Mouse (Mus musculus) embryonic stem cell, embryonic (primary cell): Measurements from ENCODE around the gene Gm9944.

Experiments
- CTCF ChIA-PET, 4 experiments: fragments of 300-600 bp in 2 of 4; fragments of 350-600 bp in 2 of 4; sonication (Branson Sonifier 250); formaldehyde crosslinking; loops; one replicate each; lab custom pipeline; 2022; ENCODE audit warnings: inconsistent platforms in 2 of 4; lab: Charles Lee
- POLR2A ChIA-PET, 4 experiments: fragments of 300-600 bp in 2 of 4; fragments of 350-600 bp in 2 of 4; sonication (Branson Sonifier 250); formaldehyde crosslinking; loops; one replicate each; lab custom pipeline; 2022; ENCODE audit warnings: antibody characterized with exemption in 4 of 4, inconsistent platforms in 1 of 4; lab: Charles Lee

Gene Gm9944

GRCm38 (mm10) chr4:144453217-144453616 is at the start of gene Gm9944:
Gene Gm9944, minus strand, starts transcription at chr4:144453317.
- POLR2A ChIA-PET = no interaction called here

DNA sequence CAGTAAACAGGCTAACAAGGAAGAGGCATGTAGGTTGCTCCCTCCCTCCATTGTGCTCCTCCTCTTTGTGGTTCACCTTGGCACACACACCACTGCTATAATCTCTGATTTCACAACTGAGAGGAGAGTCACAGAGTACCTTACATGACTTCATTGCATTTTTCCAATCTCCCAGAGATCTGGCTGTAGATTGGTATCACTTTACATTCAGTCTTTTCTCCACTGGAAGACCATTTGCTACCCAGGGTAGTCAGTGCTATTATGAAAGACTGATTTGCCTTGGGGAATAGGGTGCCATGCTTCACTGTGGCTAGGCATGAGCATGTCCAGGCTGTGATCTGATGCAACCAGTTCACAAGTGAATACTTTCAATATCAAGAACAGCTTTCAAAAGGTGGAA is 40.2 kb upstream of the Gm9944 start:
- POLR2A ChIA-PET = no interaction called here
- CTCF ChIA-PET = no interaction called here

More at GRCm38 (mm10) chr4:144453217-144453616, at the start of gene Gm9944:
- CTCF ChIA-PET = no interaction called here

DNA sequence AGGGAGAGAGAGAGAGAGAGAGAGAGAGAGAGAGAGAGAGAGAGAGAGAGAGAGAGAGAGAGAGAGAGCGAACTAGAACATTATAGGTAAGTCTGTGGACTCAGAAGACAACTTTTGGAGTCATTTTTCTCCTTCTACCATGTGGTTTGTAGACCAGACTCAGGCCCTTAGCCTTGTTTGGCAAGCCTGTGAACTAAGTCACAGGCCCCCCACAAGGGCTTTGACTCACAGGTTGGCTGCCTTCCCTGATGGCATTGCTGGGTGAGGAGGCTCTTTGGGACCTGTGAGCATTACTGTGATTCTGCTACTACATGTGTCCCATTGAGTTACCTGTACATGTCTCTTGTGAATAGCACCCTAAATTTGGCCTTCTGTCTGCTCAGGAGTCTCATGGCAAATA is 15.0 kb upstream of the Gm9944 start:
- POLR2A ChIA-PET = no interaction called here
- CTCF ChIA-PET = no interaction called here

DNA sequence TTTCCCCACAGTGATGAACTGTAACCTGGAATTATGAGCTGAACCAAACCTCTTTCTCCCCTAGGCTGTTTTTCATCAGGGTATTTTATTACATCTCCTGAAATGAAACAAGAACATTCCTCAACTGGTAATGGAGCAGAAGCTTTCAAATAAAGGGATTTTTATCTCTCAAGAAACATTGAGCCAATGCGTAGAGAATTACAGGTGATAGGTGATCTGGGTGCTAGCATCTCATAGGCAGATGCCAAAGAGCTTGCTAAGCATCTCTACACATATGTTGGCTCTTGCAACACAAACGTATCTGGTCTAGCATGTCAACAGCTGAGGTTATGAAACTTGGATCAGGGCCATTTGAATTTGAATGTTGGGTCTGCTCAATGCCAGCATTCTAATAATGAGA is 12.1 kb upstream of the Gm9944 start:
- ChIA-PET CTCF (interaction anchor here in 1 of 4 experiments (1.1 kb wide), 1 partner anchor 41 kb away, joined by 4 read pairs; no protein-coding TSS in a partner anchor), POLR2A (no interaction called here)

DNA sequence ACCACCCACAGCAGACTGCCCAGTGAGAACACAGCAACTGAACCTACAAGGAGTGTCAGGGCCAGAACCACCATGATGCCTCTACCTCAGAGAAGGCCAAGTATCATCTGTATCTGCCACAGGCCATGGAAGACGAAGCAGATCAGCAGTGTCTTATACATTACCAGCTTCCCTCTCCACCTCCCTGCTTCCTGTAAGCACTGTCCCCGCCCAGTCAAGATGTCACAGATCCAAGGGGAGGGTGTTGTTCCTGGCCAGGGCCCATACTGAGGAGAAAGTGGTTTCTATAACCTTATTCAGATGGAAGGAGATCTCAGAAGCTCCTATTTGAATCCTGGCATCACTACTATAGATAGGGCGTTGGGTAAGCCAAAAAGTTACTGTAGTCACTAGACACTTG is 10.5 kb upstream of the Gm9944 start, which contains the start of gene Aadacl3:
TSS of gene Aadacl3 (minus strand) at position 101 of the 400 bp plus-strand sequence.
- POLR2A ChIA-PET = interaction anchor here in 2 of 4 experiments (0.5 to 0.6 kb wide), 3 partner anchors 11 to 1021 kb away, joined by 4 to 7 read pairs (median 4); no protein-coding TSS in a partner anchor
- CTCF ChIA-PET = no interaction called here

DNA sequence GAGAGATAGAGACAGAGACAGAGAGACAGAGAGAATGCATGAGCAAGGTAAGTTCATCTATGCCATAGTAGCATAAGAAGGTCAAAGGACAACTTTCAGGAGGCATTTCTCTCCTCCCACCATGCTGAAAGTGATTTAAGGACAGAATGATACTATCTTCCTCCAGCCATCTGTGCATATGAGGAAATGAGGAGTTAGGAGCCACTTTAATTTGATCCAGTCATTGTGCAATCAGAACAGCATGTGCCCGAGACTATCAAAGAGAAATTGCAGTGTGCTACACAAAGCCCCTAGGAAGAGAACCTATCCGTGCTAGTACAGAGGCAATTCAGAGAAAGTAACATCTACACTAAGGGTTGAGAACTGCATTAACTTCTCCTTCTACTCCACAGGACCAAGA is 4.6 kb downstream of the Gm9944 start:
- POLR2A ChIA-PET = no interaction called here
- CTCF ChIA-PET = no interaction called here

GRCm38 (mm10) chr4:144441582-144441981 is 11.5 kb downstream of the Gm9944 start:
- POLR2A ChIA-PET = interaction anchor here in 1 of 4 experiments (0.5 kb wide), 1 partner anchor 123 kb away, joined by 3 read pairs; no protein-coding TSS in a partner anchor
- CTCF ChIA-PET = no interaction called here

DNA sequence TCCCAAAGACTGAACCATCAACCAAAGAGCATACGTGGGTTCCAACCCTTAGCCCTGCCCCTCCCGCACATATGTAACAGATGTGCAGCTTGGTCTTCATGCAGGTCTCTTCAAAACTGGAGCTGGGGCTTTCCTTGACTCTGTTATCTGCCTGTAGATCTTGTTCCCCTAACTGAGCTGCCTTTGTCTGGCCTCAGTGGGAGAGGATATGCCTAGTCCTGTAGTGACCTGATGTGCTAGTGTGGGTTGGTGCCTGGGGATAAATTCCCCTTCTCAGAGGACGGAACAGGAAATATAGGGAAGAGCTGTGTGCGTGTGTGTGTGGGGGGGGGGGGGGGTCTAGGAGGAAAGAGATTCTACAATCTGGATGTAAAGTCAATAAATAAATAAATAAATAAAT is 12.0 kb downstream of the Gm9944 start:
- CTCF ChIA-PET = no interaction called here

GRCm38 (mm10) chr4:144438672-144439071 is 14.4 kb downstream of the Gm9944 start, which contains the start of gene 1700012P22Rik:
Gene 1700012P22Rik, minus strand, starts transcription at chr4:144438772.
- ChIA-PET CTCF (no interaction called here), POLR2A (interaction anchor here in 1 of 4 experiments (0.6 kb wide), 1 partner anchor 468 kb away, joined by 6 read pairs; no protein-coding TSS in a partner anchor)

More for the DNA sequence above, 12.0 kb downstream of the Gm9944 start:
- POLR2A ChIA-PET = no interaction called here

- ChIA-PET CTCF (no interaction called here), POLR2A (interaction anchor here in 1 of 4 experiments (0.5 kb wide), 1 partner anchor 384 kb away, joined by 3 read pairs; no protein-coding TSS in a partner anchor)
Measured at GRCm38 (mm10) chr4:144433216-144433615, 19.9 kb downstream of the Gm9944 start.

DNA sequence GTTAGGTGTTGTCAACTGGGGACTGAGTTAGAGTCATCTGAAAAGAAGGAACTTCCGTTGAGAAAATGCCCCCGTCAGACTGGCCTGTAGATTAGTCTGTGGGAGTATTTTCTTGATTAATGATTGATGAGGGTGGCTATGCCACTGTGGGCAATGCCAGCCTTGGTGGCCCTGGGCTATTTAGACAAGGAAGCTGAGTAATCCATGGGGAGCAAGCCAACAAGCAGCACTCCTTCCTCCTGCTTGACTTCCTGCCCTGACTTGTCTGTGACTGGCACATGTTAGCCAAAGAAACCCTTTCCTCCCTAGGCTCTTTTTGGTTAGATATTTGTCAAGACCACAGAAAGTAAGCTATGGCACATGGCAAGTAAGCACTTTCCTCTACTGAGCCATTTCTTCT is 22.4 kb downstream of the Gm9944 start:
- ChIA-PET POLR2A (interaction anchor here in 1 of 4 experiments (1.1 kb wide), 1 partner anchor 19 kb away, joined by 3 read pairs; no protein-coding TSS in a partner anchor), CTCF (no interaction called here)

DNA sequence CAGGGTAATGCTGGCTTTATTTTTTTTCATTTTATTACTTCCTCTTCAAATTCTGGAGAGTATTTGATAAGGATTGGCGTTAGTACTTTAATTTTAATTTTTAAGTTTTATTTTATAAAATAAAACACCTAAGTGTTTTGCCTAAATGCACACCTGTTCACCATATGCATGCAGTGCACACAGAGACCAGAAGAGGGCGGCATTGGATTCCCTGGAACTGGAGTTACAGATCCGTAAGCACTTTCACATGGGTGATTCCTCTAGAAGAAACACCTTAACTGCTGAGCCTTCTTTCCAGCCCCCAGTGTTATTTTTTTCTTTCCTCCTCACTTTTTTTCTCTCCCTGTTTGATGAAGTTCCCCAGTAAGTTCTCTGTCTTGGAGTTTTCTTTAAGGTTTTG is 24.2 kb downstream of the Gm9944 start:
- ChIA-PET CTCF (interaction anchor here in 2 of 4 experiments (0.6 to 0.7 kb wide), 2 partner anchors 8 to 1678 kb away, joined by 3 to 5 read pairs; no protein-coding TSS in a partner anchor), POLR2A (no interaction called here)

- ChIA-PET POLR2A (no interaction called here), CTCF (no interaction called here)
Measured at GRCm38 (mm10) chr4:144424590-144424989, 28.5 kb downstream of the Gm9944 start.

GRCm38 (mm10) chr4:144420644-144421043 is 32.5 kb downstream of the Gm9944 start:
- CTCF ChIA-PET = interaction anchor here in 2 of 4 experiments (0.6 to 1.6 kb wide), 2 partner anchors 14 to 15 kb away, joined by 4 read pairs; no protein-coding TSS in a partner anchor
- POLR2A ChIA-PET = interaction anchor here in 1 of 4 experiments (1.0 to 1.3 kb wide), 2 partner anchors 14 to 16 kb away, joined by 3 to 7 read pairs; no protein-coding TSS in a partner anchor

DNA sequence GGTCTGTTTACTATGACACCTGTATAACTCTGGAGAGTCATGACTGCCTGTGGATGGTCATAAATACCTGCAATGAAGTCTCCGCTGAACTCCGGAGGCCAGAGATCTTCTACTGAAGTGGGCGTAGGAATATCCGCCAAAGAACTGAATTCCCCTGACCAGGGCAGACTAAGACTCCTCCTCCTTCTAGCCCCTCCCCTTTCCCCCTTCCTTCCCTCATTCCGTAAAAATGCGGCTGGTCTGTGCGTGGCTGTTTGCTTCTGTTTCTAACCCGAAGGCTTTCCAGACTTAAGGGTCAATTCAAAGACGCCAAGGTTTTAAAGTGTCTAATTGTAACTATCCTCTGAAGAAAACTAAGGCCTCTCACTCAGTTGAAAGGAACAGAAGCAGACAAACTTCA is 44.8 kb downstream of the Gm9944 start, which contains the start of gene Pramef12:
TSS of gene Pramef12 (minus strand) at position 175 of the 400 bp plus-strand sequence.
- POLR2A ChIA-PET = no interaction called here
- CTCF ChIA-PET = no interaction called here

DNA sequence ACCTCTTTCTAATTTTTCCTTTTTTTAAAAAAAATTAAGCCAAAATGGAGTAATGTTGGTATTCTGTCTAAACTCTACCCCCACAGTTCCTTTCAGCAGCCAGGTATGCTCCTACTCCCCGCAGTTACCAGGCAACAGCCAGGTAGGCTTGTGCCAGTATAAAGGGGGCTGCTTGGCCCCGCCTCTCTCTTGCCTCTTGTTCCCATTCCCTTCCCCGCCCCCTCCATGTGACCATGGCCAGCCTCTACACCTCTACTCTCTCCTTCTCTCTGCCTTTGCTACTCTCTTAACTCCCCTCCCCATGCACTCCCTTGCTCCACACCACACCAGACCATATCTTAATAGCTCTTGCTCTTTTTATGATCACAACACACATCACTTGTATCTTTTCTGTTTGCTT is 46.9 kb downstream of the Gm9944 start:
- CTCF ChIA-PET = interaction anchor here in 1 of 4 experiments (0.7 kb wide), 1 partner anchor 14 kb away, joined by 4 read pairs; no protein-coding TSS in a partner anchor
- POLR2A ChIA-PET = interaction anchor here in 1 of 4 experiments (0.7 to 1.3 kb wide), 2 partner anchors 14 to 46 kb away, joined by 3 read pairs; no protein-coding TSS in a partner anchor

GRCm38 (mm10) chr4:144404456-144405086 is 48.5 kb downstream of the Gm9944 start:
- ChIA-PET CTCF (interaction anchor here in 2 of 4 experiments (0.6 to 1.1 kb wide), 3 partner anchors 487 to 1105 kb away, joined by 3 read pairs; partner anchors contain the start of gene Pdpn (in 1 of the 2)), POLR2A (interaction anchor here in 3 of 4 experiments (0.6 to 1.9 kb wide), 18 partner anchors 8 to 1434 kb away, joined by 3 to 7 read pairs (median 4); partner anchors contain the start of genes Pdpn (in 1 of the 3) and Pramef20 (in 1 of the 3))
